Mouse (Mus musculus) embryo, embryonic 11.5 days (tissue): ENCODE measurements around the gene Ubash3a.

Experiments
- DNase-seq: peaks from one replicate; pipeline ENCODE4 v3.0.0-alpha.2; 2012; ENCODE audit warnings: low read depth, low spot score

Ubash3a gene

GRCm38 (mm10) chr17:31216068-31216955 lies 8.6 kb downstream of the Ubash3a start:
- no peak for DNase-seq

GRCm38 (mm10) chr17:31222810-31223310 lies 15.2 kb downstream of the Ubash3a start:
- no peak for DNase-seq

- DNase-seq = no peak
These were observed 16.2 kb downstream of the Ubash3a start for GRCm38 (mm10) chr17:31223835-31224234.

- DNase-seq = no peak
These were observed 16.9 kb downstream of the Ubash3a start for GRCm38 (mm10) chr17:31224591-31224990.

GRCm38 (mm10) chr17:31226368-31226767 lies 18.7 kb downstream of the Ubash3a start:
- DNase-seq = no peak

GRCm38 (mm10) chr17:31226931-31227330 lies 19.3 kb downstream of the Ubash3a start:
- DNase-seq = no peak

- no peak for DNase-seq
These were observed 24.1 kb downstream of the Ubash3a start for GRCm38 (mm10) chr17:31231780-31232179.

GRCm38 (mm10) chr17:31232251-31233010 lies 24.8 kb downstream of the Ubash3a start:
- no peak for DNase-seq

GRCm38 (mm10) chr17:31235915-31236314 lies 28.2 kb downstream of the Ubash3a start:
- no peak for DNase-seq

GRCm38 (mm10) chr17:31238234-31239020 lies 30.8 kb downstream of the Ubash3a start:
- DNase-seq = no peak

GRCm38 (mm10) chr17:31241156-31241555 lies 33.5 kb downstream of the Ubash3a start:
- DNase-seq = no peak

- no peak for DNase-seq
These were observed 35.1 kb downstream of the Ubash3a start for GRCm38 (mm10) chr17:31242764-31243163.

GRCm38 (mm10) chr17:31245321-31245720 lies 37.6 kb downstream of the Ubash3a start:
- DNase-seq = no peak

- no peak for DNase-seq
These were observed 39.5 kb downstream of the Ubash3a start for GRCm38 (mm10) chr17:31247144-31247543.

- DNase-seq = no peak
These were observed 46.3 kb downstream of the Ubash3a start for GRCm38 (mm10) chr17:31253951-31254350.

GRCm38 (mm10) chr17:31254463-31254931 lies 46.8 kb downstream of the Ubash3a start:
- DNase-seq = peak; percentile 59

- DNase-seq = no peak
These were observed 49.5 kb downstream of the Ubash3a start for GRCm38 (mm10) chr17:31257149-31257548.

- no peak for DNase-seq
These were observed 50.2 kb downstream of the Ubash3a start for GRCm38 (mm10) chr17:31257898-31258297.

- DNase-seq = no peak
These were observed 50.7 kb downstream of the Ubash3a start for GRCm38 (mm10) chr17:31258310-31258865.

GRCm38 (mm10) chr17:31259145-31259544 lies 51.5 kb downstream of the Ubash3a start:
- no peak for DNase-seq

- DNase-seq = no peak
These were observed 52.2 kb downstream of the Ubash3a start for GRCm38 (mm10) chr17:31259825-31260224.
